20 mouse cellular contexts compared by ENCODE assay signal in genomic region chr6:56888561-56888960, GRCm38 (mm10). TPM values are rescaled to one million over a fixed set of nuclear protein-coding genes. Genes with fewer than 3 reads are reported as not detected.
DNase-seq lines count a peak whose midpoint lies in the region.
"Had no signal": no experiment of that assay in that cellular context is flagged by ENCODE, and none has a peak within 500 bp of the region (broad histone marks: within the 10 kb centered on the region; RNA-seq: fewer than 3 reads in every experiment).

No protein-coding gene starts in this region.

- DNase-seq in cerebellum, adult 9-10 months, result peak; percentile 21
- DNase-seq in cerebellum, adult 11 months, result no peak
- peak; percentile 90 for DNase-seq in heart, adult 11 months
- DNase-seq in heart, postnatal 25 days (ENCODE audit: low spot score), result no peak
- peak; percentile 26 for DNase-seq in adrenal gland, postnatal 10 days
- DNase-seq in gastrocnemius, postnatal 14 days, result peak; percentile 32
- DNase-seq in layer of hippocampus, adult 9-10 months (ENCODE audit: low spot score), result no peak
- DNase-seq: B cell, adult 2 months; heart, postnatal 36 days; kidney, adult 9 months; kidney, postnatal 36 days; layer of hippocampus, adult 9-11 months; left cerebral cortex, postnatal 4 days; liver; lung, adult 18-20 months; lung, postnatal 14 days; midbrain, embryonic 14.5 days; right cerebral cortex, postnatal 14 days; thymus, adult 18-20 months; thymus, postnatal 4 days had no signal

- intact Hi-C loops in heart, postnatal 25 days (cut with DNase I), result no loop called here
- intact Hi-C loops in gastrocnemius, postnatal 14 days (cut with DNase I; ENCODE audit: low total_unique reads), result no loop called here

RNA-seq across cellular contexts. Expression of gene Nt5c3, which starts 35.2 kb away (rescaled TPM):
- 10 to 100 TPM; 67.5 to 75.9 TPM for total RNA-seq in heart, postnatal 25 days (2021)
- 10 to 100 TPM; 24.8 to 29.0 TPM for total RNA-seq in adrenal gland, postnatal 10 days (2021)
- 10 to 100 TPM; 53.9 to 58.8 TPM for total RNA-seq in gastrocnemius, postnatal 14 days (2021)

RNA-seq across cellular contexts. Expression of gene Vmn1r4, which starts 35.3 kb away (rescaled TPM):
- total RNA-seq in heart, postnatal 25 days (2021), result under 1 TPM in 1 of 2 experiments, not detected in 1; 0.21 TPM
- under 1 TPM; 0.30 to 0.36 TPM for total RNA-seq in adrenal gland, postnatal 10 days (2021)
- under 1 TPM; 0.10 to 0.18 TPM for total RNA-seq in gastrocnemius, postnatal 14 days (2021)
- total RNA-seq: heart, postnatal 36 days had no signal

RNA-seq across cellular contexts. Expression of gene Fkbp9, which starts 56.7 kb away (rescaled TPM):
- 10 to 100 TPM; 77.3 to 84.5 TPM for total RNA-seq in heart, postnatal 25 days (2021)
- 10 to 100 TPM; 92.6 to 92.7 TPM for total RNA-seq in adrenal gland, postnatal 10 days (2021)
- total RNA-seq in gastrocnemius, postnatal 14 days (2021), result 10 to 100 TPM; 78.4 to 90.1 TPM

Comparison
In these comparisons a context has a peak if more than half of its experiments do, and no peak if none do; other contexts are left out.
1. DNase-seq: peak in cerebellum, adult 9-10 months (single experiment), heart, adult 11 months (single experiment), adrenal gland, postnatal 10 days (single experiment) and gastrocnemius, postnatal 14 days (single experiment); none in cerebellum, adult 11 months (single experiment), heart, postnatal 25 days (single experiment) and layer of hippocampus, adult 9-10 months (single experiment).